Mouse (Mus musculus) large intestine, adult 2 months (tissue): ENCODE results near the gene Pramel1. TPM values are rescaled to one million over a fixed set of nuclear protein-coding genes. Genes with fewer than 3 reads are reported as not detected.
"Not testable (repeated sequence)": the region's sequence is repeated elsewhere in the genome, so short reads cannot be mapped to it uniquely, and the experiment has no call there.

Experiments
- DNase-seq: peaks from one replicate; pipeline ENCODE4 v3.0.0-alpha.2; 2012; ENCODE audit warnings: low read depth, low spot score
- WGBS: fragments of 180-500 bp; shearing (Covaris S2); methylation state at CpG from one replicate; pipeline ENCODE4 v1.1.7; 2018; 5-methylcytosine and 5-hydroxymethylcytosine counted together
- polyA plus RNA-seq: library from polyadenylated mRNA; depleted of rRNA; stranded (reverse); fragments of >200 nt; gene quantifications from 2 replicates; pipeline ENCODE4 v1.2.3, GENCODE M21; 2012; rRNA removed

Gene Pramel1
- polyA plus RNA-seq, 1 experiment = not detected

DNA sequence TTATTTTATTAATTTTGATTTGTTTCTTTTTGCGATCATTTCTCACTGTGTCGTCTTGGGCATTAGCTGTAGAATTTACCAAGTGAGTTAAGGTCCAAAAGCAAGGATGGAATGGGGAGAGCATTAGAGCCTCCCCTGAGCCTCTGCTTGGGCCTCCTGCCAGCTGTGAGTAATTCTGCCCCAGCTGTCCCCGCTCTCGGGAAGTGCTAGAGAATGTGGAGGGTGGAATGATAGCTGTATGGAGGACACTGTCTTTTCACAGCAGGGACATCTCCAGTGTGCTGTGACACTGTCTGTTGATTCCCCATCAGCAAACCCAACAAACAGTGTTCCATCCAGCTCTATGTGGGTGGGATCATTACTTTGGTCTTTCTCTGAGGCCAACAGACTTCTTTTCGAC is 32.5 kb downstream of the Pramel1 start:
- DNase-seq = not testable (repeated sequence)
- 66% methylated on average over 5 of the region's 5 CpGs for WGBS

Other genes starting within 250 kb of the Pramel1 start
- gene Prdm2, start 181.4 kb upstream of the Pramel1 start, polyA plus RNA-seq = 5.9 and 9.2 TPM in 2 replicates
- 4.3 and 5.2 TPM in 2 replicates for gene Pdpn, start 94.9 kb upstream of the Pramel1 start, polyA plus RNA-seq
- not detected in 2 replicates for gene Lrrc38, start 44.7 kb upstream of the Pramel1 start, polyA plus RNA-seq
- gene Pramef8, start 18.0 kb downstream of the Pramel1 start, polyA plus RNA-seq = 5.9 and 6.5 TPM in 2 replicates
- gene Oog4, start 55.9 kb downstream of the Pramel1 start, polyA plus RNA-seq = not detected in 2 replicates
- not detected in 2 replicates for gene Gm13043, start 116.9 kb downstream of the Pramel1 start, polyA plus RNA-seq
- not detected in 2 replicates for gene Gm13040, start 141.5 kb downstream of the Pramel1 start, polyA plus RNA-seq
- gene BC080695, start 157.3 kb downstream of the Pramel1 start, polyA plus RNA-seq = not detected in 2 replicates
- not detected in 2 replicates for gene Gm13057, start 157.3 kb downstream of the Pramel1 start, polyA plus RNA-seq
- not detected in 2 replicates for gene Gm13083, start 220.6 kb downstream of the Pramel1 start, polyA plus RNA-seq